Mouse (Mus musculus) c-Kit-positive CD71-negative TER-119-negative erythroid progenitor cells, embryonic 14.5 days (primary cell): ENCODE measurements around the gene 4930524B15Rik.
"Not testable (repeated sequence)": the region's sequence is repeated elsewhere in the genome, so short reads cannot be mapped to it uniquely, and the experiment has no call there.

Experiments used
- DNase-seq: peaks from one replicate; pipeline ENCODE4 v3.0.0-alpha.2; 2013; ENCODE audit warnings: low read depth

Gene 4930524B15Rik

DNA sequence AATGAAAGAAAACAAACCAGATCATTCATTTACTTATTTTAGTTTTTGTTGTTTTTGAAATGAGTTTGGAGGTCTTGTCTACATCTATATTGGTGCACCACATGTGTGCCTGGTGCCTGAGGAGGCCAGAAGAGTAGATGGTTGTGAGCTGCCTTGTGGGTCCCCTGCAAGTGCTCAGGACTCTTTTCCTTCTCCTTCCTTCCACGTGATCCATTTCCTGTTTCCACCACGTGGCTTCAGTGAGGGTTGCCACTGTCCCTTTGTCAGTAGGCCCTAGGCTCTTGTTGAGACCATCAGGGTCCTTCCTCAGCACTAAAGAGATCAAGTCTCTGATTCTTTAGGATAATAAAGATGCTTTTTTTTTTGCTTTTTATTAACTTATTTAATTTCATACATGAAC lies 19.4 kb downstream of the 4930524B15Rik start:
- no peak for DNase-seq

DNA sequence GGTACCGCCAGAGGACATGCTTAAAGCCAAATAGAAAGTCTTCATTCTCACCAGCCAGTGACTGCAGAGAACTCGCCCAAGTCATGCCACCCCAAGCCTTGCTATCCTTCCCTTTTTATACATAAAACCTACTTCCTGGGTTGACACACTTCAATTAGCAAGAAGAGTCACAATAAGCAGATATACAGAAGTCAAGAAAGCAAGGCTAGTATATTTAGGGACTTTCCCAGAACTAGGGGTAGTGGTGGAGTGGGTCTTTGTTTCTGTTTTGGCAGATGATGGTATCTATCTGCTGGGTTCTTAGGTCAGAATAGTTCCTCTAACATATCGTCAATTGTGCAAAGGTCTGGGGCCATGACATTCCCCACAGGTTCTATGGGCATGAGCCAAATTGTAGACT lies 27.1 kb downstream of the 4930524B15Rik start:
- DNase-seq: no peak

- DNase-seq: no peak
Observed at GRCm38 (mm10) chr11:31999716-32000115, 34.3 kb downstream of the 4930524B15Rik start.

DNA sequence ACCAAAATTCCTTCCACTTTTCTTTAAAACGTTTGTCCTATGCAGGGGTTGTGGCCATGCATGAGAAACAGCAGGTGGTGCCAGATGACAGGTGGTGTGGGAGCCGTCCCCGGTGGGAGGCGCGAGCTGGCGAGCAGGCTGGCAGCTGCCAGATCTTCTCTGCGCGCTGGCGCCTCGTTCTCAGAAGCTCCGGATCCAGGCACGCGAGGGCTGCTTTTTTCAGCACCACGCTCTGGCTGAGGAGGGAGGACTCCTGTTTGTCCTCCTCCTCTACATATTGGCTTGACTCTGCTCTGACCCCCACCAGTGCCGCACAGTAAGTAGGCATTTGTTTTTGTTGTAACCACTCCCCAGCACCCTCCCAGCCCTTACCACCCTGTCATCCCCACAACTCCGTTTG lies 34.9 kb downstream of the 4930524B15Rik start, which contains the start of gene Nsg2:
Nsg2 (plus strand) TSS at position 183 of the 400 bp plus-strand sequence.
- DNase-seq: peak; percentile 49

DNA sequence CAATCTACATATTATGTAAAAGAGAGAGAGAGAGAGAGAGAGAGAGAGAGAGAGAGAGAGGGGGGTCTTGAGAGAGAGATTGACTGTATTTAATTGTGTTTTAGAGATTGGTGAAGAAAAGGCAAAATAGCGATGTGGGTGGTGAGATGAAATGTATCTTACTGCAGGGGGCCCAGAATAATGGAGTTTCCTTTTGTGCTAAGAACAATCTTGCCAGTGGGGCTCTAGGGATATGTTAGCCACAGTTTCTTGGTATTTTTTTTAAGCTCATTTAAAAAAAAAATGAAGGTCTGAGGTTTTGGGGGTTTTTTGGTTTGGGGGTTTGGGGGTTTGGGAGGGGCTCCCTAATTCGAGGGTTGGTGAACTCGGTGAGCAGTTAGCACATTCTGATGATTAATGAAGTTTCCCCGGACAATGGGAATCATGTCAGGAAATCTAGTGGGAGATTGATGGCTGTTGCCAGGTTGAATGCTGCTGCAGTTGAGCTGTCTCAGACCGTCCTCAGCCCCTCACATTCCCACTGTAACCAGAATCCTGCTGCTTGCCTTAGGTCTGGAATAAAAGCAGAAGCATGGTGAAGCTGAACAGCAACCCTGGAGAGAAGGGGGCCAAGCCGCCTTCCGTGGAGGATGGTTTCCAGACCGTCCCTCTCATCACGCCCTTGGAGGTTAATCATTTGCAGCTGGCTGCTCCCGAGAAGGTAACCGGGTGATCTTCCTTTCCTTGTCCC lies 36.0 kb downstream of the 4930524B15Rik start:
- no peak for DNase-seq

- no peak for DNase-seq
Observed at GRCm38 (mm10) chr11:32002670-32003072, 37.3 kb downstream of the 4930524B15Rik start.

- DNase-seq: not testable (repeated sequence)
Observed at GRCm38 (mm10) chr11:32008049-32008448, 42.7 kb downstream of the 4930524B15Rik start.

DNA sequence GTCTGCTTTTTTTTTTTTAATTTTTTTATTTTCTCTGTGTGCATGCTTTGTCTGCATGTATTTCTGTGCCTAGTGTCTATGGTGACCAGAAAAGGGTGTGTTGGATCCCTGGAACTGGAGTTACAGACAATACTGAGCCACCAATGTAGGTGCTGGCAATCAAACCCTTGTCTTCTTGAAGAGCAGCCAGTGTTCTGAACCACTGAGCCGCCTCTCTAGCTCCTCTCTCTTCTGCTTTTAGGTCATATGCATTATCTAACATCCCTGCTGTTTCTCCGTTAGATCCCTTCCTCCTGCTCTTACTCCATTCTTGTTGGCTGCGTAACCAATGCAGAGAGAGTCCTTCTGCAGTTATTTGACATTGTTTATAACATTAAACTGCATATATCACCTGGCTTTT lies 43.5 kb downstream of the 4930524B15Rik start:
- no peak for DNase-seq

DNA sequence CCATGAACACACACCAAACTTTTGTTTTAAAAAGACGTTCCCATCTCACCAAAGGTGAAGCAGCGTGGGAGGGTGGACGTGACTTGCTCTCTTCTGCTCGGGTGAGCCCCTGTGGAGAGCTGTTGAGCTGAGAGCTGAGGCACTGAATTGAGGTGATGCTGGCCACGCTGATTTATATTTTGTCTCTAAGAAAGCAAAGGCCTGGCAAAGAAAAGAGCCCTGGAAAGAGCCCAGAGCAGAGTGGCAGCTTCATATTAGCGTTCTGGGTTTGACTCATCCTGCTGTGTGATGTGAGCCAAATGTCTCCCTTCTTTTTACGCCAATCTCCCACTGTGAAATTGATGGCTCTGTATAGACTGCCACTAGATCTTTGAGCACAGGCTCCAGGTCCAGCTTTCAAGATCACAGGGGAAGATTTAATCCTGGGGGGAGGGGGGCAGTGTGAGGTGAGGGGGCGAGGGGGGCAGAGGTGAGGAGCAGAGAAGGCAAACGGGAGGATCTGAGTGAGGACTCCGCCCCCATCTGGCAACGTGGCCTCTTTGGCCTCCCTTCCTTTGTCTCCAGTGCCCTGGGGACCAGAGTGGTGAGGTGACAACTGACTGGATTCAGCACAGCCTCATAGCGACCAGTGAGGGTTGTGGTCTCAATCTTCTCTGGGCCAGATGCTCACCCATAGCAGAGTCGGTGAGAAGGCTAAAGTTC lies 44.7 kb downstream of the 4930524B15Rik start:
- DNase-seq: no peak

- no peak for DNase-seq
Observed at GRCm38 (mm10) chr11:32010663-32010970, 45.2 kb downstream of the 4930524B15Rik start.

- DNase-seq: no peak
Observed at GRCm38 (mm10) chr11:32011867-32012603, 46.6 kb downstream of the 4930524B15Rik start.

DNA sequence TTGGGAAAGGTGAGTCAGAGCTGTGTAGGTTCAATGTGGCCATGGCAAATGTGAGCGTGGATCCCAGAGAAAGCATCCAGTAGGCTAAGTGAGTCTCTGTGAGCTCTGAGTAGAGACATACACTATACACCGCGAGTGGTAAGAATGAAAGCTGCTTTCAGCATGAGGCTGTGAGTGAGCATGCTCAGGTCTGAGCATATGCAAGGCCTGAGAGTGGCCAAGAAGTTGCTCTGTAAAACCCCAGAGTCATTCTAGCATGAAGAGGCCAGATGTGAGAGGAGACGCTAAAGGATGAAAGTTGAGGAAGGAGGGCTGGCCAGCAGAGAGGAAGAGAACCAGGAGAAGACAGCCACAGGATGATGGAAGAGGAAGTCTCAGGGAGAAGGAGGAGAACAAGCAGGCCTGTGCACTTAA lies 47.6 kb downstream of the 4930524B15Rik start:
- no peak for DNase-seq

DNA sequence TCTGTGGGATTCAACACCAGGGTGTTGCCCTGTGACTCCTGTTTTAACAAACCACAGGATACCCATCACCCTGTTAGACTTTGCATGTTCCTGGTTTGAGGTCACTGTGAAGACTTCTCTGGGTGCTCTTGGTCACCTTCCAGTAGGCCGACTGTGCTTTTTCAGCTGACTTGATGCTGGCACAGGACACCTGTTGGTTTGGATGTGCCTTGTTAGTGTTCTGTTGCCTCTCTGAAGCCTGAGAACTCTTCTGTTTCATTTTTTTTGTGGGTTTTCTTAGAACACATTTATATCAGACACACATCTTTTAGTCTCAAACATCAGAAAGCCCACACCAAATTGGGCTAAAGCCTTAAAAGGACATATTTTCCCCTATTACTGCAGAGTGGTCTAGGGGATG lies 48.2 kb downstream of the 4930524B15Rik start:
- no peak for DNase-seq

- peak; percentile 38 for DNase-seq
Observed at GRCm38 (mm10) chr11:32018201-32018600, 52.8 kb downstream of the 4930524B15Rik start.

DNA sequence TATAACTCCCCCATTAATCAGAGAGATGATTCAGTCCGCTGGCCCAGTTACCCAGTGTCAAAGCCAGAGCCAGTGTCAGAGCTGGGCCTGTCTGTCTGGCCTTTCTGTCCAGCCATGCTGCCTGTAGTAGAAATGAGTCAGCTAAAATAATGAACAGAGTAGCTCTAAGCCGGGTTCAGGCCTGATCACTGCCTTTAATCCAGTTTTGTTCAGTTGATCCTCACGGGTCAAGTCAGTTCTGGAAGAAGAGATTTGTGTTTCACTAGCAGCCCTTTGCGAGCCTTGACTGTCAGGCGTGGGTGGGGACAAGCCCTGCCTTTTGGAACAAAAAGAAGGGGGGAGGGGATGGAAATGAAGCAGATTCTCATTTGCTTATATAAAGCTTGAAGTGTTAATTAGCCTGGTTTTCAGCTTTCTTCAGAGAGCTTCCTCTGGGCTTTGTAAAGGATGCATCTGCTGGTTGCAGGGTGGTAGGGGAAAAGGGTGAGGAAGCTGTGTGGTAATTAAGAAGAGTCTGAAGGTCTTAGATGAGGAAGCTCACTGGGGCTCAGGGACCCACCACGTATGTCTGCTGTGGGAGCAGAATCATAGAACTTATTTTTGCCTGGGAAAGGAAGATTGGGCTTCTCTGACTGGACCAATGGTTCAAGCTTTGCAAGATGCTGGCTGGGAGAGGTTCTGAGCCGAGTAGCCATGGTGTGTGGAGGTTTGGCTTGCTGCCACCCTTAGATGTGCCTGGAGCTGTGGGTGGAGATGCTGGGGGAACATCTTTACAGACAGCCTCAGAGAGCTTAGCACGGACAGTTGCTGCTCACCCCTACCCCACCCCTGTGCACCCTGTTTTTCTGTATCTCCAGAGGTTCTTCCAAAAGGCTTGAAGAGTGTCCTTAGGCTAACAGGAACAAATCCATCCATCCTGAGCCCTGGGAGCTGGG lies 54.9 kb downstream of the 4930524B15Rik start:
- no peak for DNase-seq

DNA sequence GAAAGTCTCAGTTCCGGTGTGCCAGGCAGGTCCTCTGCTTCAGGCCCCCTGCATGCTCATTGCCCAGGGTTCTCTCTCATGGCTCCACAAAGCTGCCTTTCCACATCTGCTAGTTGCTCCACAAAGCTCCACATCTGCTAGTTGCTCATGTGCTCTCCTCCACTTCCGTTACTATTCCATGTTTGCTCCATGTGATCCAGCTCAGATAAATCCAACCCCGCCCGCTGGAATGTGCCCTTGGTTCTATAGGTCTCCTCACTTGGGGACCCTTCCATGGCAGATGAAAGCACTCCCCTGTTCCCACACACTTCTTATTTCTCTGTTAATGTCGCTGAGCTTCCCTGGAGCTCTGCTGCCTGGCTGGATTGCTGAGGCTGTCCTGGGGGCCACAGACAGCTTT lies 61.2 kb downstream of the 4930524B15Rik start:
- no peak for DNase-seq

DNA sequence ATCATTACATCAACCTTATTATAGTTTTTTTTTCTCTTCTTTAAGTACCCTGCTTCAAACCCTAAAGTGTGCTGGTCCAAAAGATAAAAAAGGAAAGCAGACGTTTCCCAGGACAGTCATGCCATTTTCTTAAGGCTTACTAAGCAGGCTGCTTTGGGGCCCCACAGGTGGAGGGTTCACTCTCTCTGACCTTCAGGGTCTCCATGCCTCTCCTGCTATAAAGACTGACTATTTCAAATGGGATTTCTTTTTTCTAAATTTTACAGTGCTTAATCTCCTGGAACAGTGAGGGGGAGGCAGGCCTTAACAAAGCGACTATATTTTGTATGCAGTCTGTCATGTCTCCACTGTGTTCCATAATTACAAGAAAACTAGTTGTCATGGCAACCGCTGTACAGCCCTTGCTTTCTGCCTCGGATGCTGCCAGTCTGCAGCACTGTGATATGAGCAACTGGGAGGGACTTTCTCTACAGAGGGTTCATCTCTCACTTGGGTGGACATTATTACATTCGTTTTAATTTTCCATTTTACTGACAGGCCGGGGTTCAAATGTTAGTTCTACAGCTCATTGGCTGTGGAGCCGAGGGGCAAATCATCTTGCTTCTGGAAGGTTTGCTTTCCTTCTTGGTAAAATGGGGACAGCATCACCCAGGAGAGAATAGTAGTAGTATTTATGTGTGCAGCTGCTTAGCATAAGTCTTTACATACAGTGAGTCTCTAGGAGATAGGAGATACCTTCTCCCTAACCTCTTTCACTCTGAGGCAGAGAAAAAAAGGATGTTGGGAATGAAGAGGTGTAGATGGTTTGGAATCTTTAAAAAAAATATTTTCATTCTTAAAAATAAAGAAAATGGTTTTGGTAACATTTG lies 62.3 kb downstream of the 4930524B15Rik start:
- DNase-seq: no peak

DNA sequence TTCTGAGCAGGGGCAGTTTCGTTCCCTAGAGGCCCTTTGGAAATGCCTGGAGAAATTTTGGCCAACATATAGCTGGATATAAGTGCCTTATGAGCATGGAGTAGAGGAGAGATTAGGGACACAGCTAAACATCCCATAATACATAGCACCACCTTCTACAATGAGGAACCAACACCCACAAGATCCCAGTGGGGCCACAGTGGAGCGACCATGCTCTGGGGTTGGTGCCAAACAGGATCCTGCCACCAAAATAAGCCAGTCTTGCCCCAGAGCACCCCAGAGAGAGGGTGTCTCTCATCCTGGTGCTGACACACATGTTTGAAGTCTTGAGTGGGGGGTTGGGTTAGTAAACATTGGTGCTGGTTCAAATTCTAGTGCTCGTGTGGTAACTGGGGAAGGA lies 63.2 kb downstream of the 4930524B15Rik start:
- no peak for DNase-seq
